Mouse (Mus musculus) limb, embryonic 11.5 days (tissue): ENCODE results near the gene Itih4. TPM values are rescaled to one million over a fixed set of nuclear protein-coding genes. Genes with fewer than 3 reads are reported as not detected.

Source experiments
- ATAC-seq: fragments of 200-750 bp; cut with Nextera tagmentation; 2 replicates; pipeline ENCODE4 v1.8.0; 2017; ENCODE audit warnings: low read depth; ENCODE audit not compliant: insufficient number of reproducible peaks, low FRiP score, low TSS enrichment
- DNase-seq: peaks from one replicate; pipeline ENCODE4 v3.0.0-alpha.2; 2015; ENCODE audit warnings: low spot score
- H3K27ac ChIP-seq: fragments of 300-500 bp; sonication (generic); replicated peaks from 2 replicates; pipeline ENCODE4 v1.5.1; 2014; ENCODE audit warnings: low read depth, mild to moderate bottlenecking, low read length
- H3K27me3 ChIP-seq: fragments of 300-500 bp; sonication (generic); 2 replicates; pipeline ENCODE4 v1.6.1; 2014; ENCODE audit warnings: mild to moderate bottlenecking, low read length, mixed read lengths; ENCODE audit not compliant: control insufficient read depth, insufficient read depth
- H3K36me3 ChIP-seq: fragments of 300-500 bp; sonication (generic); 2 replicates; pipeline ENCODE4 v1.6.1; 2014; ENCODE audit warnings: mild to moderate bottlenecking, low read length, moderate library complexity, mixed read lengths; ENCODE audit not compliant: control insufficient read depth, insufficient read depth
- H3K4me1 ChIP-seq: fragments of 300-500 bp; sonication (generic); 2 replicates; pipeline ENCODE4 v1.6.1; 2014; ENCODE audit warnings: low read length, mixed read lengths; ENCODE audit not compliant: control insufficient read depth, insufficient read depth
- H3K4me2 ChIP-seq: fragments of 300-500 bp; sonication (generic); 2 replicates; pipeline ENCODE4 v1.6.1; 2014; ENCODE audit warnings: low read depth, mild to moderate bottlenecking, moderate library complexity; ENCODE audit not compliant: severe bottlenecking
- H3K4me3 ChIP-seq: fragments of 300-500 bp; sonication (generic); 2 replicates; pipeline ENCODE4 v1.5.1; 2014; ENCODE audit warnings: low read depth, low read length
- H3K9ac ChIP-seq: fragments of 300-500 bp; sonication (generic); 2 replicates; pipeline ENCODE4 v1.6.1; 2014; ENCODE audit warnings: mild to moderate bottlenecking, low read length
- H3K9me3 ChIP-seq: fragments of 300-500 bp; sonication (generic); 2 replicates; pipeline ENCODE4 v1.6.1; 2016; ENCODE audit warnings: low read length; ENCODE audit not compliant: control insufficient read depth
- WGBS: fragments of 180-500 bp; shearing (Covaris S2); extraction: QIAGEN DNeasy Blood & Tissue Kit; methylation state at CpG from one replicate; pipeline ENCODE4 v1.1.7; 2014; 5-methylcytosine and 5-hydroxymethylcytosine counted together
- polyA plus RNA-seq: library from polyadenylated mRNA; unstranded; fragments of >200 nt; fragmentation: Nextera tagmentation; extraction: Ambion mirVana; gene quantifications from 2 replicates; pipeline ENCODE4 v1.2.1, GENCODE M21; 2014

Itih4 gene
- polyA plus RNA-seq, 1 experiment from 2014 or later = not detected

GRCm38 (mm10) chr14:30933351-30933750 lies 47.1 kb downstream of the Itih4 start:
- 86% methylated on average over 9 of the region's 9 CpGs for WGBS
- no peaks in the 10 kb centered on the region for H3K36me3 ChIP-seq

GRCm38 (mm10) chr14:30942254-30942653 lies 56.0 kb downstream of the Itih4 start:
- no peak overlapping the region for H3K9ac ChIP-seq
- H3K27ac ChIP-seq = no peak overlapping the region
- ATAC-seq (no peak), DNase-seq (no peak)
- H3K4me2 ChIP-seq = no peak overlapping the region
- no peaks in the 10 kb centered on the region for H3K4me1 ChIP-seq
- H3K27me3 ChIP-seq = no peaks in the 10 kb centered on the region
- no peak overlapping the region for H3K4me3 ChIP-seq
- H3K9me3 ChIP-seq = no peaks in the 10 kb centered on the region
- 92% methylated on average over 4 of the region's 4 CpGs for WGBS
- H3K36me3 ChIP-seq = no peaks in the 10 kb centered on the region

More at GRCm38 (mm10) chr14:30933351-30933750, 47.1 kb downstream of the Itih4 start:
- Histone ChIP-seq H3K27ac (no peak overlapping the region), H3K4me1 (no peaks in the 10 kb centered on the region), H3K9me3 (no peaks in the 10 kb centered on the region), H3K4me2 (no peak overlapping the region), H3K27me3 (no peaks in the 10 kb centered on the region), H3K4me3 (no peak overlapping the region), H3K9ac (no peak overlapping the region)
- DNase-seq = no peak
- ATAC-seq = no peak

GRCm38 (mm10) chr14:30943038-30943437 lies 56.8 kb downstream of the Itih4 start, which contains the start of gene Itih1:
Gene Itih1, minus strand, starts transcription at chr14:30943289.
- Histone ChIP-seq H3K27ac (no peak within 1 kb of the TSS), H3K4me1 (no peaks in the 10 kb centered on the region), H3K9me3 (no peaks in the 10 kb centered on the region), H3K4me3 (no peak within 1 kb of the TSS), H3K4me2 (no peak within 1 kb of the TSS), H3K27me3 (no peaks in the 10 kb centered on the region), H3K36me3 (no peaks in the 10 kb centered on the region), H3K9ac (no peak within 1 kb of the TSS)
- DNase-seq (no peak), ATAC-seq (no peak)
- 91% methylated on average over 7 of the region's 7 CpGs for WGBS

- WGBS = 69% methylated on average over 11 of the region's 11 CpGs
- Histone ChIP-seq H3K27ac (no peak overlapping the region), H3K4me3 (no peak overlapping the region), H3K9ac (no peak overlapping the region), H3K4me1 (no peaks in the 10 kb centered on the region), H3K9me3 (no peaks in the 10 kb centered on the region), H3K4me2 (no peak overlapping the region), H3K27me3 (no peaks in the 10 kb centered on the region), H3K36me3 (no peaks in the 10 kb centered on the region)
- ATAC-seq (no peak), DNase-seq (peak; percentile 71)
Observed at GRCm38 (mm10) chr14:30943860-30944674, 57.8 kb downstream of the Itih4 start.

- no peak for DNase-seq
- no peaks in the 10 kb centered on the region for H3K4me1 ChIP-seq
- no peak overlapping the region for H3K27ac ChIP-seq
- 81% methylated on average over 2 of the region's 2 CpGs for WGBS
- H3K36me3 ChIP-seq = no peaks in the 10 kb centered on the region
- no peak for ATAC-seq
- no peak overlapping the region for H3K4me3 ChIP-seq
- no peak overlapping the region for H3K4me2 ChIP-seq
- no peaks in the 10 kb centered on the region for H3K9me3 ChIP-seq
- no peaks in the 10 kb centered on the region for H3K27me3 ChIP-seq
- H3K9ac ChIP-seq = no peak overlapping the region
Observed at GRCm38 (mm10) chr14:30944745-30945144, 58.5 kb downstream of the Itih4 start.

GRCm38 (mm10) chr14:30949986-30950385 lies 63.7 kb downstream of the Itih4 start:
- H3K4me1 ChIP-seq = no peaks in the 10 kb centered on the region
- H3K36me3 ChIP-seq = no peaks in the 10 kb centered on the region
- no peak overlapping the region for H3K27ac ChIP-seq
- 98% methylated on average over 10 of the region's 10 CpGs for WGBS
- no peaks in the 10 kb centered on the region for H3K27me3 ChIP-seq
- H3K4me2 ChIP-seq = no peak overlapping the region
- H3K9me3 ChIP-seq = no peaks in the 10 kb centered on the region
- no peak for ATAC-seq
- no peak overlapping the region for H3K4me3 ChIP-seq
- H3K9ac ChIP-seq = no peak overlapping the region
- no peak for DNase-seq

- H3K4me1 ChIP-seq = no peaks in the 10 kb centered on the region
- H3K4me3 ChIP-seq = peak within 1 kb of the TSS; percentile 70
- peak; percentile 97 for DNase-seq
- WGBS = under 1% methylated on average over 57 of the region's 57 CpGs
- H3K27ac ChIP-seq = no peak within 1 kb of the TSS
- peak within 1 kb of the TSS; percentile 75 for H3K9ac ChIP-seq
- H3K27me3 ChIP-seq = no peaks in the 10 kb centered on the region
- H3K4me2 ChIP-seq = peak within 1 kb of the TSS; percentile 70
- no peaks in the 10 kb centered on the region for H3K9me3 ChIP-seq
- peak; percentile 98 for ATAC-seq
- H3K36me3 ChIP-seq = no peaks in the 10 kb centered on the region
Observed at GRCm38 (mm10) chr14:30951154-30951825, 65.0 kb downstream of the Itih4 start, which contains the start of gene Nek4. Gene Nek4, plus strand, starts transcription at chr14:30951377.
